Mouse (Mus musculus) liver, postnatal 0 days (tissue): Measurements from ENCODE around the gene Atg2a. TPM values are rescaled to one million over a fixed set of nuclear protein-coding genes. Genes with fewer than 3 reads are reported as not detected.

ENCODE experiments used
- ATAC-seq: fragments of 200-750 bp; cut with Nextera tagmentation; 2 replicates; pipeline ENCODE4 v1.8.0; 2017; ENCODE audit warnings: mild to moderate bottlenecking, moderate library complexity
- DNase-seq: peaks from one replicate; pipeline ENCODE4 v3.0.0-alpha.2; 2016
- H3K27ac ChIP-seq: fragments of 300-500 bp; sonication (generic); 2 replicates; pipeline ENCODE4 v1.5.1; 2014; ENCODE audit warnings: antibody characterized with exemption, moderate library complexity, mild to moderate bottlenecking, low read depth
- H3K27me3 ChIP-seq: fragments of 300-500 bp; sonication (generic); 2 replicates; pipeline ENCODE4 v1.6.1; 2014; ENCODE audit warnings: low read length, control low read depth, mixed read lengths; ENCODE audit not compliant: insufficient read depth
- H3K36me3 ChIP-seq: fragments of 300-500 bp; sonication (generic); replicated peaks from 2 replicates; pipeline ENCODE4 v1.6.1; 2014; ENCODE audit warnings: mild to moderate bottlenecking, control low read depth, low read length, moderate library complexity, mixed read lengths; ENCODE audit not compliant: insufficient read depth
- H3K4me1 ChIP-seq: fragments of 300-500 bp; sonication (generic); 2 replicates; pipeline ENCODE4 v1.6.1; 2014; ENCODE audit warnings: antibody characterized with exemption, mild to moderate bottlenecking, control low read depth; ENCODE audit not compliant: insufficient read depth
- H3K4me2 ChIP-seq: fragments of 300-500 bp; sonication (generic); 2 replicates; pipeline ENCODE4 v1.6.1; 2014; ENCODE audit warnings: low read depth, mild to moderate bottlenecking, low read length, moderate library complexity, mixed read lengths
- H3K4me3 ChIP-seq: fragments of 300-500 bp; sonication (generic); 2 replicates; pipeline ENCODE4 v1.5.1; 2014; ENCODE audit warnings: low read depth, low read length
- H3K9ac ChIP-seq: fragments of 300-500 bp; sonication (generic); replicated peaks from 2 replicates; pipeline ENCODE4 v1.6.1; 2014; ENCODE audit warnings: mild to moderate bottlenecking, moderate library complexity
- H3K9me3 ChIP-seq: fragments of 300-500 bp; sonication (generic); 2 replicates; pipeline ENCODE4 v1.6.1; 2016; ENCODE audit warnings: mild to moderate bottlenecking, control low read depth, low read length, mixed read lengths
- CTCF ChIP-seq: sonication (generic); IDR thresholded peaks from 2 replicates; pipeline ENCODE4 v1.5.1; 2016; ENCODE audit warnings: antibody characterized with exemption, low read depth
- EP300 ChIP-seq: IDR thresholded peaks from 2 replicates; pipeline ENCODE4 v1.6.1; 2016; ENCODE audit warnings: antibody characterized with exemption, low read depth, mild to moderate bottlenecking
- WGBS: fragments of 180-500 bp; shearing (Covaris S2); extraction: QIAGEN DNeasy Blood & Tissue Kit; methylation state at CpG from one replicate; pipeline ENCODE4 v1.1.7; 2014; ENCODE audit not compliant: insufficient replicate concordance; 5-methylcytosine and 5-hydroxymethylcytosine counted together
- polyA plus RNA-seq: library from polyadenylated mRNA; unstranded; fragments of >200 nt; fragmentation: Nextera tagmentation; extraction: Ambion mirVana; gene quantifications from 2 replicates; pipeline ENCODE4 v1.2.1, GENCODE M21; 2015

Gene Atg2a
- polyA plus RNA-seq = 3.4 and 3.8 TPM in 2 replicates

GRCm38 (mm10) chr19:6241274-6242107, at the start of gene Atg2a:
Gene Atg2a, plus strand, starts transcription at chr19:6241668.
- H3K4me2 ChIP-seq = peak within 1 kb of the TSS; percentile 78
- peak; percentile 76; the same call in 1 of the 2 replicates for TF ChIP-seq EP300
- TF ChIP-seq CTCF = no peak; the same call in 1 of the 2 replicates
- H3K27me3 ChIP-seq = no peaks in the 10 kb centered on the region
- H3K4me3 ChIP-seq = peak within 1 kb of the TSS; percentile 82
- peak within 1 kb of the TSS; percentile 98 for H3K27ac ChIP-seq
- ATAC-seq (peak; percentile 92), DNase-seq (peak; percentile 99)
- H3K9me3 ChIP-seq = no peaks in the 10 kb centered on the region
- WGBS = 1% methylated on average over 53 of the region's 55 CpGs
- H3K9ac ChIP-seq = peak within 1 kb of the TSS; percentile 93
- H3K36me3 ChIP-seq = peaks cover 24% of the 10 kb centered on the region
- peaks cover 37% of the 10 kb centered on the region for H3K4me1 ChIP-seq

- no peaks in the 10 kb centered on the region for H3K9me3 ChIP-seq
- no peaks in the 10 kb centered on the region for H3K36me3 ChIP-seq
- no peak overlapping the region for H3K27ac ChIP-seq
- DNase-seq (no peak), ATAC-seq (no peak)
- H3K9ac ChIP-seq = no peak overlapping the region
- WGBS = 70% methylated on average over 2 of the region's 2 CpGs
- H3K4me2 ChIP-seq = no peak overlapping the region
- no peak overlapping the region for H3K4me3 ChIP-seq
- H3K27me3 ChIP-seq = no peaks in the 10 kb centered on the region
- H3K4me1 ChIP-seq = no peaks in the 10 kb centered on the region
- TF ChIP-seq CTCF (no peak), EP300 (no peak)
These were observed 37.2 kb upstream of the Atg2a start for GRCm38 (mm10) chr19:6204265-6204664.

GRCm38 (mm10) chr19:6206716-6207115, 34.8 kb upstream of the Atg2a start:
- H3K27me3 ChIP-seq = no peaks in the 10 kb centered on the region
- 74% methylated on average over 5 of the region's 5 CpGs for WGBS
- ATAC-seq = no peak
- DNase-seq = no peak
- no peak overlapping the region for H3K27ac ChIP-seq
- no peaks in the 10 kb centered on the region for H3K4me1 ChIP-seq
- no peak overlapping the region for H3K9ac ChIP-seq
- H3K4me2 ChIP-seq = no peak overlapping the region
- H3K4me3 ChIP-seq = no peak overlapping the region
- H3K9me3 ChIP-seq = no peaks in the 10 kb centered on the region
- no peaks in the 10 kb centered on the region for H3K36me3 ChIP-seq
- TF ChIP-seq EP300 = no peak
- TF ChIP-seq CTCF = no peak

- Histone ChIP-seq H3K4me1 (no peaks in the 10 kb centered on the region), H3K27ac (no peak overlapping the region), H3K4me2 (no peak overlapping the region), H3K27me3 (no peaks in the 10 kb centered on the region), H3K9ac (no peak overlapping the region), H3K4me3 (no peak overlapping the region), H3K36me3 (no peaks in the 10 kb centered on the region), H3K9me3 (no peaks in the 10 kb centered on the region)
- DNase-seq (no peak), ATAC-seq (no peak)
- 47% methylated on average over 6 of the region's 6 CpGs for WGBS
- TF ChIP-seq EP300 (no peak), CTCF (no peak)
These were observed 25.3 kb upstream of the Atg2a start for GRCm38 (mm10) chr19:6216046-6216705.

- Histone ChIP-seq H3K27me3 (no peaks in the 10 kb centered on the region), H3K27ac (no peak overlapping the region), H3K4me3 (no peak overlapping the region), H3K36me3 (no peaks in the 10 kb centered on the region), H3K4me2 (no peak overlapping the region), H3K9ac (no peak overlapping the region), H3K4me1 (no peaks in the 10 kb centered on the region), H3K9me3 (no peaks in the 10 kb centered on the region)
- TF ChIP-seq CTCF = no peak
- no peak for TF ChIP-seq EP300
- no peak for DNase-seq
- WGBS = 61% methylated on average over 6 of the region's 6 CpGs
- no peak for ATAC-seq
These were observed 22.9 kb upstream of the Atg2a start for GRCm38 (mm10) chr19:6218606-6219005.

- H3K27me3 ChIP-seq = no peaks in the 10 kb centered on the region
- no peak for TF ChIP-seq EP300
- DNase-seq (peak; percentile 14), ATAC-seq (no peak)
- no peak within 1 kb of the TSS for H3K4me3 ChIP-seq
- H3K36me3 ChIP-seq = no peaks in the 10 kb centered on the region; the same call in 1 of the 2 replicates
- H3K4me2 ChIP-seq = no peak within 1 kb of the TSS
- H3K9ac ChIP-seq = no peak within 1 kb of the TSS
- no peaks in the 10 kb centered on the region for H3K4me1 ChIP-seq
- no peaks in the 10 kb centered on the region for H3K9me3 ChIP-seq
- H3K27ac ChIP-seq = no peak within 1 kb of the TSS
- WGBS = 51% methylated on average over 2 of the region's 2 CpGs
These were observed 15.3 kb upstream of the Atg2a start, which contains the start of gene Gpha2 for GRCm38 (mm10) chr19:6226135-6226534. Gene Gpha2, plus strand, starts transcription at chr19:6226380.
